Mouse (Mus musculus) splenic B cell, adult 2 months (primary cell): ENCODE data around the gene Xpo1.
A peak's percentile ranks its signal among the peaks of the same experiment; 100 is the strongest.
"Not testable (repeated sequence)": the region's sequence is repeated elsewhere in the genome, so short reads cannot be mapped to it uniquely, and the experiment has no call there.

Experiments used
- DNase-seq: peaks from one replicate; pipeline ENCODE4 v3.0.0-alpha.2; 2011; ENCODE audit warnings: low read depth, low spot score
- H3K27me3 ChIP-seq: 2 replicates; pipeline ENCODE4 v1.6.1; 2012; ENCODE audit warnings: mild to moderate bottlenecking, low read length, moderate library complexity, mixed read lengths; ENCODE audit not compliant: control insufficient read depth, poor library complexity, insufficient read depth, severe bottlenecking
- H3K36me3 ChIP-seq: 2 replicates; pipeline ENCODE4 v1.6.1; 2012; ENCODE audit warnings: mild to moderate bottlenecking, low read length, moderate library complexity, mixed read lengths; ENCODE audit not compliant: control insufficient read depth, poor library complexity, insufficient read depth, severe bottlenecking

Gene Xpo1

GRCm38 (mm10) chr11:23264949-23265348 lies 9.1 kb downstream of the Xpo1 start:
- Histone ChIP-seq H3K27me3 (no peaks in the 10 kb centered on the region), H3K36me3 (peaks cover 9% of the 10 kb centered on the region; the same call in 1 of the 2 replicates)
- no peak for DNase-seq

GRCm38 (mm10) chr11:23271770-23272724 lies 16.2 kb downstream of the Xpo1 start:
- DNase-seq: peak; percentile 82
- H3K36me3 ChIP-seq: peaks cover 13% of the 10 kb centered on the region
- no peaks in the 10 kb centered on the region for H3K27me3 ChIP-seq

GRCm38 (mm10) chr11:23275780-23276179 lies 19.9 kb downstream of the Xpo1 start:
- DNase-seq: no peak
- peaks cover 13% of the 10 kb centered on the region for H3K36me3 ChIP-seq

GRCm38 (mm10) chr11:23284469-23284868 lies 28.6 kb downstream of the Xpo1 start:
- H3K27me3 ChIP-seq: no peaks in the 10 kb centered on the region
- H3K36me3 ChIP-seq: peaks cover 5% of the 10 kb centered on the region
- DNase-seq: no peak

More at GRCm38 (mm10) chr11:23275780-23276179, 19.9 kb downstream of the Xpo1 start:
- no peaks in the 10 kb centered on the region for H3K27me3 ChIP-seq

GRCm38 (mm10) chr11:23288866-23289265 lies 33.0 kb downstream of the Xpo1 start:
- H3K36me3 ChIP-seq, DNase-seq, H3K27me3 ChIP-seq: not testable (repeated sequence)

- peaks cover 12% of the 10 kb centered on the region for H3K36me3 ChIP-seq
- DNase-seq: no peak
- no peaks in the 10 kb centered on the region for H3K27me3 ChIP-seq
Observed at GRCm38 (mm10) chr11:23297379-23297778, 41.5 kb downstream of the Xpo1 start.

- H3K36me3 ChIP-seq: peaks cover 12% of the 10 kb centered on the region
- DNase-seq: no peak
- H3K27me3 ChIP-seq: no peaks in the 10 kb centered on the region
Observed at GRCm38 (mm10) chr11:23298301-23298700, 42.5 kb downstream of the Xpo1 start.

GRCm38 (mm10) chr11:23299910-23300309 lies 44.1 kb downstream of the Xpo1 start:
- H3K36me3 ChIP-seq: peaks cover 6% of the 10 kb centered on the region
- no peak for DNase-seq
- H3K27me3 ChIP-seq: no peaks in the 10 kb centered on the region

GRCm38 (mm10) chr11:23303126-23303525 lies 47.3 kb downstream of the Xpo1 start:
- DNase-seq: no peak
- no peaks in the 10 kb centered on the region for H3K27me3 ChIP-seq
- H3K36me3 ChIP-seq: no peaks in the 10 kb centered on the region

GRCm38 (mm10) chr11:23305101-23305672 lies 49.3 kb downstream of the Xpo1 start:
- not testable (repeated sequence) for H3K36me3 ChIP-seq, H3K27me3 ChIP-seq
- DNase-seq: peak; percentile 28

- Histone ChIP-seq H3K27me3 (no peaks in the 10 kb centered on the region), H3K36me3 (no peaks in the 10 kb centered on the region)
- peak; percentile 98 for DNase-seq
Observed at GRCm38 (mm10) chr11:23305673-23306608, 50.1 kb downstream of the Xpo1 start.

GRCm38 (mm10) chr11:23306764-23307565 lies 51.1 kb downstream of the Xpo1 start, which contains the start of gene Usp34:
TSS of gene Usp34 (plus strand) at chr11:23306895.
- Histone ChIP-seq H3K36me3 (0 out of 2 replicates have a peak, but pooled peaks cover 2% of the 10 kb centered on the region), H3K27me3 (no peaks in the 10 kb centered on the region)
- peak; percentile 63 for DNase-seq

GRCm38 (mm10) chr11:23307566-23307920 lies 51.7 kb downstream of the Xpo1 start:
- 0 out of 2 replicates have a peak, but pooled peaks cover 2% of the 10 kb centered on the region for H3K36me3 ChIP-seq
- H3K27me3 ChIP-seq: no peaks in the 10 kb centered on the region
- no peak for DNase-seq

- H3K36me3 ChIP-seq: peaks cover 4% of the 10 kb centered on the region; the same call in 1 of the 2 replicates
- DNase-seq: no peak
- H3K27me3 ChIP-seq: no peaks in the 10 kb centered on the region
Observed at GRCm38 (mm10) chr11:23313496-23313895, 57.7 kb downstream of the Xpo1 start.
